Mouse (Mus musculus): ENCODE data around the gene Ugt1a9.

DNA sequence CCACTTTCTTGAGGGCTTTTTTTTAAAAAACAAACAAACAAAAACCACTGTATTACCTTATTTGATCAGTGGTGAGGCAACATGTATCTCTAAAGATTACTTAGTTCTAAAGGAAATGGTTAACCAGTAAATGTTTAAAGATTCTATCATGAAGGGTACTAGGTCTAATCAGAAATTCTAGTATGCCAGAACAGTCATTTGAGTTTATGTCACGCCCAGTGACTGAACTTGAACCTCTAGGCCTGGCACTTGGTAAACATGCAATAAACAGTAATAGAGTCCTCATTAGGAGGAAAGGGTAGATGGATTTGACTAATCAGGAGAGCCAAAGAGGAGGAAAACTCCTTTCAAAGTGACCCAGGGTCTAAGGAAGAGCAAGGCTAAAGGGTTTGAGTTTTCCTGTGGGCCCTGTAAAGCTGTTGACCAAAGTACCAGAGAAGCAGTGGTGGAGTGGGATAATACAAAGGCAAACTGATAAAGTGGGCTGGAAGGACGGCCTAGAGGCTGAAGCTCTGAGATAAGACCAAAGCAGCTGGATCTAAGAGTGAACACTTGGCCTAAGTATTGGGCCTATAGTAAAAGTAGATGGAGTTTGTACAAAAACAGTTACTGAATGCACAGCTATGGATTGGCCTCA, 136.4 kb downstream of the Ugt1a9 start:
- TF ChIP-seq CTCF (conservative IDR thresholded peaks at IDR 0.05 in 1 of 2, IDR thresholded peaks at IDR 0.05 in 1 of 2; ENCODE audit: low read depth in 2 of 2, low read length in 2 of 2) = no peak
- no peak for TF ChIP-seq HCFC1 (IDR thresholded peaks at IDR 0.05; ENCODE audit: low read depth, low read length)
- TF ChIP-seq USF1 (IDR thresholded peaks at IDR 0.05; ENCODE audit: low read depth, low read length) = no peak
- no peak for TF ChIP-seq ZC3H11A (IDR thresholded peaks at IDR 0.05; ENCODE audit: low read depth, low read length)
- no peak for TF ChIP-seq TBP (conservative IDR thresholded peaks at IDR 0.05; ENCODE audit: low read depth, low read length)
- no peak for TF ChIP-seq BHLHE40 (IDR thresholded peaks at IDR 0.05; ENCODE audit: low read depth, low read length)
- TF ChIP-seq E2F4 (IDR thresholded peaks at IDR 0.05; ENCODE audit: insufficient replicate concordance, low read depth, low read length) = no peak
- TF ChIP-seq NELFE (IDR thresholded peaks at IDR 0.05; ENCODE audit: low read depth, low read length) = no peak
- no peak for TF ChIP-seq KAT2A (IDR thresholded peaks at IDR 0.05; ENCODE audit: insufficient replicate concordance, low read length)
- no peak for TF ChIP-seq POLR2A (IDR thresholded peaks at IDR 0.05; ENCODE audit: low read depth, low read length)
- no peak for TF ChIP-seq MAZ (IDR thresholded peaks at IDR 0.05; ENCODE audit: low read depth, low read length)
- no peak for TF ChIP-seq ZKSCAN1 (IDR thresholded peaks at IDR 0.05; ENCODE audit: borderline replicate concordance, low read depth, low read length)
- no peak for TF ChIP-seq MAX (IDR thresholded peaks at IDR 0.05; ENCODE audit: low read length)

All from CH12.LX (cell line).